Mouse (Mus musculus): ENCODE results near the gene Azin2.

The Azin2 gene

GRCm38 (mm10) chr4:128977217-128977616, 15.0 kb upstream of the Azin2 start:
- no peak for DNase-seq

GRCm38 (mm10) chr4:128976577-128976976, 14.3 kb upstream of the Azin2 start:
- DNase-seq = no peak

- DNase-seq = no peak
Observed at GRCm38 (mm10) chr4:128974677-128975076, 12.4 kb upstream of the Azin2 start.

GRCm38 (mm10) chr4:128971065-128971694, 8.9 kb upstream of the Azin2 start:
- peak in 1 of 2 experiments; percentile 25 for DNase-seq

- DNase-seq = no peak
Observed at GRCm38 (mm10) chr4:128970417-128970807, 8.2 kb upstream of the Azin2 start.

GRCm38 (mm10) chr4:128969607-128970416, 7.6 kb upstream of the Azin2 start:
- no peak for DNase-seq

- no peak for DNase-seq
Observed at GRCm38 (mm10) chr4:128969081-128969480, 6.8 kb upstream of the Azin2 start.

- no peak for DNase-seq
Observed at GRCm38 (mm10) chr4:128966751-128967150, 4.5 kb upstream of the Azin2 start.

- DNase-seq = no peak
Observed at GRCm38 (mm10) chr4:128962926-128963290, 666 bp upstream of the Azin2 start.

- no peak for DNase-seq
Observed at GRCm38 (mm10) chr4:128961301-128962028, 777 bp downstream of the Azin2 start.

GRCm38 (mm10) chr4:128959676-128960075, 2.6 kb downstream of the Azin2 start:
- no peak for DNase-seq

GRCm38 (mm10) chr4:128958849-128959248, 3.4 kb downstream of the Azin2 start:
- no peak for DNase-seq

GRCm38 (mm10) chr4:128958156-128958555, 4.1 kb downstream of the Azin2 start:
- no peak for DNase-seq

GRCm38 (mm10) chr4:128957155-128957911, 4.9 kb downstream of the Azin2 start:
- DNase-seq = peak in 1 of 2 experiments; percentile 12

- DNase-seq = no peak
Observed at GRCm38 (mm10) chr4:128953851-128954250, 8.4 kb downstream of the Azin2 start.

GRCm38 (mm10) chr4:128950461-128950860, 11.8 kb downstream of the Azin2 start:
- DNase-seq = no peak

- no peak for DNase-seq
Observed at GRCm38 (mm10) chr4:128949470-128950005, 12.7 kb downstream of the Azin2 start.

- no peak for DNase-seq
Observed at GRCm38 (mm10) chr4:128948137-128948674, 14.0 kb downstream of the Azin2 start.

GRCm38 (mm10) chr4:128947326-128947933, 14.8 kb downstream of the Azin2 start:
- DNase-seq = no peak

GRCm38 (mm10) chr4:128946736-128947135, 15.5 kb downstream of the Azin2 start:
- DNase-seq = no peak

- DNase-seq = no peak
Observed at GRCm38 (mm10) chr4:128942346-128942745, 19.9 kb downstream of the Azin2 start.

GRCm38 (mm10) chr4:128935595-128935994, 26.6 kb downstream of the Azin2 start:
- no peak for DNase-seq

Data from thymus, adult 18-20 months (tissue).